Mouse (Mus musculus): ENCODE measurements around the gene Ydjc. TPM values are rescaled to one million over a fixed set of nuclear protein-coding genes. Genes with fewer than 3 reads are reported as not detected.

Ydjc gene
- total and polyA plus RNA-seq, 3 experiments: 54.3 to 70.9 (median 65.3) TPM

GRCm38 (mm10) chr16:17146772-17147235 is 2.4 kb downstream of the Ydjc start, which contains the start of gene Ccdc116:
Gene Ccdc116 (minus strand): TSS chr16:17147229.
- dilution Hi-C loops (cut with MboI; ENCODE audit: extremely low pct_ligation_motif_present, extremely low pct_unique_long_range_greater_than_20kb, low sequenced_read_pairs) (no loop called here), in situ Hi-C loops (cut with MboI; ENCODE audit: low pct_ligation_motif_present, low pct_unique_long_range_greater_than_20kb, low sequenced_read_pairs) (no loop called here)
- Histone ChIP-seq H3K9ac (ENCODE audit: insufficient read depth, low read depth) (peak within 1 kb of the TSS; percentile 64), H3K27me3 (replicated peaks) (no peaks in the 10 kb centered on the region), H3K4me3 (replicated peaks in 1 of 3; ENCODE audit: low read depth in 2 of 3, low read length in 2 of 3, poor library complexity in 1 of 3) (peak within 1 kb of the TSS; percentile 73 to 83 (median 80)), H3K4me1 (ENCODE audit: control insufficient read depth in 1 of 2, insufficient read depth in 2 of 2) (peaks cover 7 to 40% of the 10 kb centered on the region in 2 experiments), H3K9me3 (replicated peaks; ENCODE audit: low read length) (no peaks in the 10 kb centered on the region), H3K4me2 (ENCODE audit: insufficient read depth, low read depth, poor library complexity, severe bottlenecking) (peak within 1 kb of the TSS; percentile 91), H3K36me3 (replicated peaks in 1 of 2; ENCODE audit: control insufficient read depth in 1 of 2, insufficient read depth in 1 of 2, low read length in 1 of 2) (peaks cover 10 to 51% of the 10 kb centered on the region in 2 experiments), H3K27ac (ENCODE audit: insufficient read depth, low read depth) (peak within 1 kb of the TSS; percentile 18), H3K79me2 (replicated peaks; ENCODE audit: control insufficient read depth, extremely low read depth, insufficient read depth, poor library complexity, severe bottlenecking) (peaks cover 4% of the 10 kb centered on the region; the same call in 1 of the 2 replicates)
- DNase-seq (ENCODE audit: extremely low read depth): peak; percentile 96
- peak; percentile 56; the same call in 1 of the 2 replicates for TF ChIP-seq TBP (conservative IDR thresholded peaks at IDR 0.05; ENCODE audit: low read depth, low read length)
- TF ChIP-seq MYC (IDR thresholded peaks at IDR 0.05; ENCODE audit: low read depth, low read length): peak; percentile 89
- no peak for TF ChIP-seq MAFK (IDR thresholded peaks at IDR 0.05; ENCODE audit: insufficient replicate concordance, low read length)
- TF ChIP-seq USF2 (conservative IDR thresholded peaks at IDR 0.05; ENCODE audit: low read depth, low read length): no peak
- TF ChIP-seq GABPA (IDR thresholded peaks at IDR 0.05; ENCODE audit: insufficient replicate concordance, low read depth, low read length): no peak
- TF ChIP-seq CHD2 (IDR thresholded peaks at IDR 0.05; ENCODE audit: low read length): no peak
- TF ChIP-seq ETS1 (conservative IDR thresholded peaks at IDR 0.05; ENCODE audit: low read depth, low read length): no peak
- peak in 1 of 2 experiments; percentile 74; a peak in 2 of 4 replicates for TF ChIP-seq CTCF (conservative IDR thresholded peaks at IDR 0.05 in 1 of 2, IDR thresholded peaks at IDR 0.05 in 1 of 2; ENCODE audit: low read depth in 2 of 2, low read length in 2 of 2)
- peak; percentile 40; the same call in 1 of the 2 replicates for TF ChIP-seq ELF1 (IDR thresholded peaks at IDR 0.05; ENCODE audit: low read depth, low read length)
- TF ChIP-seq MAZ (IDR thresholded peaks at IDR 0.05; ENCODE audit: low read depth, low read length): peak; percentile 49; the same call in 1 of the 2 replicates
- 0 out of 2 replicates have a peak, but pooled peaks have one; percentile 60 for TF ChIP-seq IRF4 (IDR thresholded peaks at IDR 0.05; ENCODE audit: low read depth, low read length)
- TF ChIP-seq BHLHE40 (IDR thresholded peaks at IDR 0.05; ENCODE audit: low read depth, low read length): peak; percentile 59
- TF ChIP-seq JUND (conservative IDR thresholded peaks at IDR 0.05; ENCODE audit: low read depth, low read length): no peak
- TF ChIP-seq ZC3H11A (IDR thresholded peaks at IDR 0.05; ENCODE audit: low read depth, low read length): no peak
- TF ChIP-seq ZMIZ1 (IDR thresholded peaks at IDR 0.05; ENCODE audit: low read depth, low read length): 0 out of 2 replicates have a peak, but pooled peaks have one; percentile 55
- TF ChIP-seq SIN3A (IDR thresholded peaks at IDR 0.05; ENCODE audit: low read length): peak; percentile 61; the same call in 1 of the 2 replicates
- peak; percentile 77; the same call in 1 of the 2 replicates for TF ChIP-seq POLR2A (IDR thresholded peaks at IDR 0.05; ENCODE audit: low read depth, low read length)
- peak; percentile 70; the same call in 1 of the 2 replicates for TF ChIP-seq ZNF384 (IDR thresholded peaks at IDR 0.05; ENCODE audit: low read depth, low read length)
- TF ChIP-seq JUN (IDR thresholded peaks at IDR 0.05; ENCODE audit: insufficient read depth, low read depth, low read length): no peak
- peak; percentile 41 for TF ChIP-seq MAX (IDR thresholded peaks at IDR 0.05; ENCODE audit: low read length)
- TF ChIP-seq USF1 (IDR thresholded peaks at IDR 0.05; ENCODE audit: low read depth, low read length): no peak
- TF ChIP-seq CHD1 (IDR thresholded peaks at IDR 0.05; ENCODE audit: low read depth, low read length): no peak
- TF ChIP-seq HCFC1 (IDR thresholded peaks at IDR 0.05; ENCODE audit: low read depth, low read length): peak; percentile 69
- no peak for TF ChIP-seq ZKSCAN1 (IDR thresholded peaks at IDR 0.05; ENCODE audit: borderline replicate concordance, low read depth, low read length)
- no peak for TF ChIP-seq POLR2AphosphoS2 (IDR thresholded peaks at IDR 0.05; ENCODE audit: low read depth, low read length)
- TF ChIP-seq EP300 (IDR thresholded peaks at IDR 0.05; ENCODE audit: low read length): no peak
- peak; percentile 86 for TF ChIP-seq NELFE (IDR thresholded peaks at IDR 0.05; ENCODE audit: low read depth, low read length)
- no peak for TF ChIP-seq E2F4 (IDR thresholded peaks at IDR 0.05; ENCODE audit: insufficient replicate concordance, low read depth, low read length)
- no peak for TF ChIP-seq UBTF (IDR thresholded peaks at IDR 0.05; ENCODE audit: low read depth, low read length)
- TF ChIP-seq RAD21 (IDR thresholded peaks at IDR 0.05; ENCODE audit: low read depth, low read length): no peak; the same call in none of the 2 replicates
- TF ChIP-seq SMC3 (IDR thresholded peaks at IDR 0.05; ENCODE audit: low read depth, low read length): no peak
- TF ChIP-seq NRF1 (IDR thresholded peaks at IDR 0.05; ENCODE audit: low read depth, low read length): peak; percentile 57
- no peak for TF ChIP-seq PAX5 (IDR thresholded peaks at IDR 0.05; ENCODE audit: low read length)
- TF ChIP-seq MXI1 (IDR thresholded peaks at IDR 0.05; ENCODE audit: low read depth, low read length): peak; percentile 77
- no peak for TF ChIP-seq KAT2A (IDR thresholded peaks at IDR 0.05; ENCODE audit: insufficient replicate concordance, low read length)
- peak; percentile 58; the same call in 1 of the 2 replicates for TF ChIP-seq TCF12 (IDR thresholded peaks at IDR 0.05; ENCODE audit: low read depth, low read length)
- TF ChIP-seq MEF2A (IDR thresholded peaks at IDR 0.05; ENCODE audit: borderline replicate concordance, low read depth, low read length): peak; percentile 64; the same call in 1 of the 2 replicates
- no peak; the same call in 1 of the 2 replicates for TF ChIP-seq RCOR1 (conservative IDR thresholded peaks at IDR 0.05; ENCODE audit: low read depth, low read length)

Data from CH12.LX (cell line).